Mouse (Mus musculus) fibroblast of lung, adult 2 months (primary cell): Measurements from ENCODE around the gene Nlrp1b.

Experiments used
- DNase-seq: peaks from one replicate; pipeline ENCODE4 v3.0.0-alpha.2; 2011; ENCODE audit warnings: low read depth

Gene Nlrp1b

GRCm38 (mm10) chr11:71230684-71231480 lies at the start of gene Nlrp1b:
Nlrp1b (minus strand) TSS chr11:71230733.
- DNase-seq: no peak

DNA sequence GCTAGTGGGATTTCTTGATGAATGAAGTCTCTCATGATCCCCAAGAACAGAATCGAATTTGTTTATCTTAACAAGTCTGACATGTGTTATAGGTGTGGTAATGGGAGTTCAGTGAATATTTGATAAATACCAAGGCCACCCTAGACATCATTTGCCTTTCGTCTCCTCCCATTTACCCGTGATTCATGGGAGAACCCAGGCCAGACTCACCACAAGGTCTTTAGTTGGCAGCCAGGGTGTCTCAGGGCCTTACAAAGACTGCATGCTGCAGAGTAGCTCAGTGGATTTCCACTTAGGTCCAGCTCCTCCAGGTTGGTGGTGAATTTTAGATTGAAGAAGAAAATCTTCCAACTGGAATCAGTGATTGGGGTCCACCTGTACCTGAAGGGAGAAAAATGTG lies 30.5 kb upstream of the Nlrp1b start:
- DNase-seq: no peak

- DNase-seq: no peak
Measured at GRCm38 (mm10) chr11:71251333-71251732, 20.8 kb upstream of the Nlrp1b start.

DNA sequence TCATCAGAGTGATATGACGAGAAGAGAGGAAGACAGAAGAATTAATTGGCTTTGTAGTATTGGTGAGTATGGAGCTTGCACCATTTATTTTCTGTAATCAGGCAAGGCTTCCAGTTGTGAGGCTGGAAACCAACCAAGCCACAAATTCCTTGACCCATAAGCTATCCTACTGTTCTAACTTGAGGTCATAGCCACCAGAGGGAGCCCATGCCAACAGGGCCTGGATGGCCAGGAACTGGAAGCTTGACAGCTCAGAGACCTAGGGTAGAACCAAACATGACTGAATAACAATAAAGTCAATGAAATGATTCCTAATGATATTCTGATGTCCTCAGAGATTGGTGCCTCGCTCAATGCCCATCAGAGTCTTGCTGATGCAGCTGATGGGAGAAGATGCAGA lies 5.9 kb downstream of the Nlrp1b start:
- DNase-seq: no peak

GRCm38 (mm10) chr11:71202703-71203102 lies 27.8 kb downstream of the Nlrp1b start:
- no peak for DNase-seq

GRCm38 (mm10) chr11:71199349-71199748 lies 31.2 kb downstream of the Nlrp1b start:
- no peak for DNase-seq

DNA sequence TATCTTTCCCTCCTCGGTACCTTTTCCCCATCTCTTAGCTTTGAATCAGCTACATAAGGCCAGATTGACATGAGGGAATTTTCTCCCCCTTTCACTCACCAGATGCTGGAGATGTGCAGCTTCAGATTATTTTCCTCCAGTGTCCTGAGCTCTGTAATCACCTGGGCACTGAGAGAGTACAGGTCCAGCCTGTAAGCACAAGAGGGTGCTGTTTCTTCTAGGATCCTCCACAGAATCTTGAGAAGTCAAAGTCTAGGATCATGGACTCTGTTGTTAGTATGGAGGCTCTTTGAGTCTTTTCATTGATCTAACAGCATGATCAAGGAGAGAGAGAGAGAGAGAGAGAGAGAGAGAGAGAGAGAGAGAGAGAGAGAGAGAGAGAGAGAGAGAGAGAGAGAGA lies 60.9 kb downstream of the Nlrp1b start:
- DNase-seq: no peak

- DNase-seq: no peak
Measured at GRCm38 (mm10) chr11:71164139-71164538, 66.4 kb downstream of the Nlrp1b start.

GRCm38 (mm10) chr11:71159439-71160136 lies 70.9 kb downstream of the Nlrp1b start:
- DNase-seq: no peak

DNA sequence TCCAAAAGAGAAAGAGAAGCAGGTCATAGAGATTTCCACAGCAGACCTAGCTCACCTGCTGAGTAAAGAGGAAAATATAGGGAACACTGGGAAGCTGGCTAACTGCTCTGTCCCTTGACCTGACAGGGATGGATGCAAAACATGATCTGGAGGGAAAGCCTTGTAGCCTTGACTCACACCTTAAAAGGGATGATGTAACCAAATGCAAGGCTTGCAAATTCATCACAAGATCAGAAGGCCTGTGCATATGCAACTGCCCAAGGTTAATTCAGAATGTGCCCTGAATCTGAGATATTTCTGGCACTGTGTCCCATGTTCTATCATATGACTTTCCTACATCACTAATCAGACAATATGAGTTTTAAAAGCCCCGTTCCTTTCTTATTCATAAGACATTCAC lies 75.3 kb downstream of the Nlrp1b start:
- DNase-seq: no peak

DNA sequence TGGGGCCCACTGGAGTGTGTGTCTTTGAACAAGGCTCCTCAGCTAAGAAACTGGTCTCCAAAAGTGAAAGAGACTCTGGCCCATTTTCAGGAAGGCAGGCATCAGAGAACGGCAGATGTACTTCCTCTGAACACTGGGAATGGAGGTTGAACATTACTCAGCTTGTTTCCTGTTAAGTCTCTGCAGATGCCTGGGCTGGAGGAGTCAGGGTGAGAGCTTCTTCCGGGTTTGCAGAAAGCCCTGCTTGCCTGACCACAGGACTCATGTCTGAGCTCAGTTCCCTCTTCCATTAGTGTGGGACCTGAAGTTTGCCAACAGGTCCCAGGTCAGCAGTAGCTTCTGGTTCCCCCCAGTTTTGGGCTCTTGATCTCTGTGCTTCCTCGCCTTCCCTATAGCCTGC lies 85.9 kb downstream of the Nlrp1b start, which contains the start of gene Nlrp1a:
Gene Nlrp1a (minus strand): TSS at position 44 of the 400 bp plus-strand sequence.
- DNase-seq: no peak

- DNase-seq: no peak
Measured at GRCm38 (mm10) chr11:71142031-71142430, 88.5 kb downstream of the Nlrp1b start.

GRCm38 (mm10) chr11:71107128-71107527 lies 123.4 kb downstream of the Nlrp1b start:
- no peak for DNase-seq

DNA sequence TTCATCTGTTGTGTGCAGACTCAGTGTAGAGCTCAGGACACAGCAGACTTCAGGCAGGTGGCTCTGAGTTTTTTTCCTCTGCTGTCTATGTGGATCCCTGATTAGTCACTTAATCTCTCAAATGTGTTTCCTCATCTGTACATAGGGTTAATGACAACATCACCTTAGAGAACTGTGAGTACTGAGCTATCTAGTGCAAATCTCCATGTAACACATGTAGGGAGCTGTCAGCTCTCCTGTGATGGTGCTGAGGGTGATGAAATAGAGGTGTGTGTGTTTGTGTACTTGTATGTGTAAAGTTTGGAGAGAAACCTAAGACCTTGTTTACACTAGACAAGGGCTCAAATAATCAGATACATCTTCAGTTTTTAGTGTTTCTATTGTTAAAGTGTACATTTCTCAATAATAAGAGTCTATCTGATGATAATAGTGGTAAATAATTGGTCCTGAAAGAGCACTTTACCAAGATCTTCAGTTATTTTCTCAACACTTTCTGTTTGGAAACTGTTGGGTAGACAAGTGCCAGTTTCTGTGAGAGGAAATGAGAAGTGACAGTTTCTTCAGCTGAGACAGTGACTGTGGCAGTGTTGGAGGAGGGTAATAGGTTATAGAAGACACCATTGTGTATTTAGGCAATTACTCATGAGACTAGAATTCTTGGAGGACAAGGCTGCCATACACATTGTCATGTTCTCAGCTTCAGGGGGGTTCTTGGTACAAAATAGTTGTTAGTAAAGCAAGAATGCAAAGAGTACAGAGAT lies 124.1 kb downstream of the Nlrp1b start:
- DNase-seq: no peak

GRCm38 (mm10) chr11:71103931-71104330 lies 126.6 kb downstream of the Nlrp1b start:
- DNase-seq: no peak
